Mouse (Mus musculus) lung, postnatal 4 days (tissue): ENCODE results near the gene Ksr2.

Experiments
- DNase-seq, 2 experiments: peaks; one replicate each; pipeline ENCODE4 v3.0.0; 2021

Ksr2 gene

DNA sequence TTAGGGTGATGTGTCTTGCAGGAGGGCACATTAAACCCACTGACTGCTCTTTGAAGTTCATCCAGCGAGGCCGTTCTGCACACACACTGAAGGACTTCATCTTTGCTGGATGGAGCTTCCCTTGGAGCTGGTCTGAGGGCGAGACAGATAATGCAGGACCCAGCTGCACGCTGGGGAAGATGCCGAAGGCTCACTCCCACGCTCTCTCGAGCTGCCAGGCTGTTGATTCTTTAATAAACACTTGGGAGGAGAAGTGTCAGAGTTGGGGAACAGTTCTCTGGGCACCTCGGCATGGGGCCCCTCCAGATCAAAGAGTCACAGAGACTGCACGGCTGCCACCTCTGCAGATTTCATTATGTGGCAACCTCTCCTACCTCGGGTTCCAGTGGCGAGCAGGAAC, 280.8 kb downstream of the Ksr2 start:
- DNase-seq = peak; percentile 10 to 28

DNA sequence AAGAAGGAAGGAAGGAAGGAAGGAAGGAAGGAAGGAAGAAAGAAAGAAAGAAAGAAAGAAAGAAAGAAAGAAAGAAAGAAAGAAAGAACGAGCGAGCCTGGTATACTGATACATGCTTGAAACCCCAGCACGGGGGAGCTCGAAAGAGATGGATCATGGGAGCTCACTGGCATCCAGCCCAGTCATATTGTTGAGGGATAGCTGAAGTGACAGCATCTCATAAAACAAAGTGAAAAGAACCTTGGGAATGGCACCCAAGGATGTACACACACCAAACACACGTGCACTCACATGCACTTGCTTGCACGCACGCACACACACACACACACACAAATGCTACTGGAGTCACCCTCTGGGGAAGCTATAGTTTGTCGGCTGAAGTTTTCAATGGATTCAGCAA, 282.6 kb downstream of the Ksr2 start:
- DNase-seq = no peak

DNA sequence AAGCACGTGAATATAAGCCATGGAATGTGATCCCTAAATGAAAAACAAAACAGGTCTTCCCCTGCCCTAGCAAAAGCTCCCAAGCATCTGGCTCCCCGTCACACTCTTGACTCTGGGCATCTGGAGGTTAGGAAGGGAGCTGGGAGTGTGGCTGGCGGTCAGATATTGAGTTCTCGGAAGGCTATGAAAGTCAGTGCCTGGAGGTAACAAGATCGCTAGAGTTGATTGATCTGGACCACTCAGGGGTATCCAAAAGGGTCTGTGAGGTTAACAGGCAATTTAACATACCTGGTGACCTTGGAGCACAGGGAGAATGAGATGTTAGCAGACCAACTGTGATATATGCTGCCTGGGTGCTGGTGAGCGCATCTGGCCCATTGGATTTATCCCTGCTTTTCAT, 283.8 kb downstream of the Ksr2 start:
- DNase-seq = no peak

DNA sequence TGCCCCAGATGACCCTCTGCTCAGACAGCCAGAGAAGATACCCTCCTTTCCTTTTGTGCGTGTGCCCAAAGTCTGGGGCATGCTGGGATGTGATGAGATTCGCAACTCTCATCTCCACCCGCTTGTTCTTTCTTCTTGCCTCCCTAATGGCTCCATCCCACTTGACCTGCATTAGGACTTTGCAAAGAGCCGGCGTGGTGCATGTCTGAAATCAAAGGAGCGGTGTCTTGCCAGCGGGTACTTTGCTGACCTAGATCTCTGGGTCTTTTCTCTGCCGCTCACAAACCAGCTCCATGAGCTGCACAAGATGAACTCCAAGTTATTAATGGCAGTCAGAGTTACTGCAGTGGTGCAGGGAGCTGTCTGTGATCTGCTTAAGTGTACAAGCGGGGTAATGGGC, 290.6 kb downstream of the Ksr2 start:
- DNase-seq = no peak

DNA sequence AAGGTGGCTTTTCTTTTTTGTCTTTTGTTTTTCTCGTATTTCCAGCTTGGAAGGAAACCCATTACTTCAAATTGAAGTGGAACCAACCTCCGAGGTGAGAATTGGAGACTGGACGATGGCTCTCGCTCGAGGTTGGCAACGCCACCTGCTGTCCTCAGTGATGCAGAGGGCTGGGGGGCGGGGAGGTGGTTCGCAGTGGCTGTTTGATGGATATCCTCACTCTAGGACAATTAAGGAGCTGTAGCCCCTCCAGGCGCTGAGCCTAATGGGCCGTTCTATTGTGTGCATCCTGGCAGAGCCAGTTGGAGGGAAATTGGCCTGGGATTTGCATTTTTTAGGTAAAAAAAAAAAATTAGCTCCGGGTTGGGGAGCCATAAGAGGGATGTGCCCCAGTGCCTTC, 292.8 kb downstream of the Ksr2 start:
- DNase-seq = no peak

DNA sequence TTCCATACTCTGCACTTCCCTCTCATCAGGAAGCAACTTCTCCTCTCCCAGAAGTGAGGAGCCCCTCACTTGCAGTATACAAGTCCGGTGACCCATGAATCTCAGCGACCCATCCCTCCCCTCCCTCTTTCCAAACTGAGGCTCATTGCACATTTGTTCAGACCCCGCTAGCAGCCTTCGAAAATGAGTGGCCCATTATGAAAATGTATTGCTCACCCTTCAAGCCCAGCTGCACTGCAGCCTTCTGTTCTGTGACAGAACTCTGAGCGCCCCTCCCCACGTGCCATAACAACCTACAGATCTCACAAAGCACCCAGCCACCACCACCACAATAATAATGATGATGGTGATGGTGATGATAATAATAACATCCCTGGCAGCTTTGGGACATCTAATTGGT, 295.5 kb downstream of the Ksr2 start:
- no peak for DNase-seq

DNA sequence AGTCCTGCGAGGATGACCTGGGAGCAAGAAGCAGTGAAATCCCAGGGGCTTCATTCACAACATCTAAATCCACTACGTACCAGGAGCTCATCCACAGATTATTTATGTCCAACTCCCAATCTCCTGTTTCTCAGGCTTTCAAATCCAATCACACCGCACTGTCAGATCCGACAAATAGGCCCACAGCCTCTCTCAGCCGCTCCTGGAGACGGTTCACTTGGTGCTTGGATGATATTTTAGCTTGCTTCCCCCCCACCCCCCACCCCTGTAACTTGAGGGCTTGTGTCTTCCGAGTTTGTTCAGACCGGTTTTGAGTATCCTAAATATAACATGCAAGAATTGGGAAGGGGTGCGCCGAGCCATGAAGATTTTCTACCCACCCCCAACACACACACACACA, 297.8 kb downstream of the Ksr2 start:
- no peak for DNase-seq

DNA sequence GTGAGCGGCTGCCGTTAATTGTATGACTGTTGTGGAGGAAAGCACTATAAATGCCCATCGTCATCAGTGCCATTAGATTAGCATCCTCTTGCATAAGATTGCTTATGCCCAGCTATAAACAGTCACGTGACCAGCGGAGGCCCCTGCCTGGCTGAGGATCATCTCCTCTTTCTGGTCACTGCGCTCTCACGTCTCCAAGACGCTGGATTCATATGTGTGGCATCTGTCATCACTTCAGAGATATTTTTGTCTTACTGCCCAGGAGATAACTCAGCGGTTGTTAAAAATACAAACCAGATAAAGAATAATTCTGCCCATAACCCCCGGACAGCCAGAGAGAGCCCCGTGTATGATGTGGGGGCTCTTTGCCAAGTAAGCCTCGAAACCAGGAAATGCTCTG, 298.4 kb downstream of the Ksr2 start:
- DNase-seq = peak; percentile 54 to 82

DNA sequence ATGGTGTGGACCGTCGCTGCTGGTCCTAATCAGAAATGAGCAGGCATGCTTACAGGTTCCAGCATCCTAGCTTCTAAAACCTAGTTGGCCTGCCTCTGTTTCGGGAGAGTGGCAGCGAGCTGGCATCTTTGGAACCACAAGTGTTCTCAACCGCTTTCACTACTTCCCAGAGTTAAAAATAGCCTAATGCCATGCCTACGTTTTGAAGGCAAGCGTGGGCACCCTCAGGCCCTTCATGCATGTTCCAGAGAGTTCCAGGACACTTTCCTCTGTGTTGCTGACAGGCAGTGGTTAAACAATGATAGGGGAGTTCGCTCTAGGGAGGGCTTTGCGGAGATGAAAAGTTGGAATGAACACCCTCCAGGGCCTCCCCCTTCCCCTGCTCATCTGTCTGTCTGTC, 303.3 kb downstream of the Ksr2 start:
- DNase-seq = no peak

DNA sequence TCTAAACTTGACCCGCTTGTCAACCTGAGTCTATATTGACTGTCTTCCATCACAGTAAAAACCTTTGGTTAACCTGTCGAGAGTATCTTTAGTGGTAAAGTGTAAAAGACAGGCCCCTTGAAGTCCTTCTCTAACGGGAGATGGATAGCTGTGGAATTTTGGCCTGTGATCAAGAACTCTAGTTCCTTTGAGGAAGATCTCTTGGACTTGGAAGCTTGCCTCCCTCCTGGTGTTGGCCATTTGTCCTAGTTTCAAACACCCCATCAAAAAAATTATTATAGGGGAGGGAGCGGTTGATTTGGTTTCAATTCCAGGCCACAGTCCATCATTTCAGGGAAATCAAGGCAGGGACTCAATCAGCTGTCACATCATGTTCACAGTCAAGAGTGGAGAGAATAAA, 309.5 kb downstream of the Ksr2 start:
- no peak for DNase-seq

DNA sequence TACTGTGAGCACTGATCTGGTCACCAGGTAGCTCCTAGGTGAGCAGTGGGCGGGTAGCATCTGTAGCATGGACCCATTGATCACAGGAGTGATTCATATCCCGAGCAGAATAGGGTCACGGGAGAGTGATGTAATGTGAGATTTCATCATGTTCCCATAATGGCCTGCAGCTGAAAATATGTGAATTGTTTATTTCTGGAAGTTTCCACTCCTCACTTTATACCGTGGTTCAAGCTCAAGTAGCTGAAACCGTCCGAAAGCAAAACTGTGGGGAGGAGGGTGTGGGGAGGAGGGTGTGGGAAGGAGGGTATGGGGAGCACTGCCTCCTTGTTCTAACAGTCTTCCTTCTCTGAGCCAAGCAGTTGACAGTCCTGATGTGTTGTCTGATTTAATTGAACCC, 312.7 kb downstream of the Ksr2 start:
- no peak for DNase-seq

DNA sequence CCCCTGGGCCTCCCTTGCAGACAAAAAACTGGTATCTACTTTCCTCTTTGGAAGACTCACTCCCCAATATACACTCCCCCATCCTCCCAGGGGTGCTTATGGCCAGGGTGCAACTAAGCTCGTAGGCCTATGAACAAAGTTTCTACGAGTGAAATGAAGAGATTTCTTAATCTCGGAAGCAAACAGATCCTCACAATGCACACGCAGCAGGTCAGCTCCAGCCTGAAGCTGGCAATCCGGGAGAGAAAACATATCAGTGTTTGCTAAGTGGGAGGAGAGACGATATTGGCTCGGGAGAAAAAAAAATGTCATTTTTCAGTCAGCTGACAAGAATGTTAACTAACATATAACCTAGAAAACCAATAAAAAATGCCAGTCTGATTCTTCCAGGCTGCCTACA, 313.3 kb downstream of the Ksr2 start:
- no peak for DNase-seq

DNA sequence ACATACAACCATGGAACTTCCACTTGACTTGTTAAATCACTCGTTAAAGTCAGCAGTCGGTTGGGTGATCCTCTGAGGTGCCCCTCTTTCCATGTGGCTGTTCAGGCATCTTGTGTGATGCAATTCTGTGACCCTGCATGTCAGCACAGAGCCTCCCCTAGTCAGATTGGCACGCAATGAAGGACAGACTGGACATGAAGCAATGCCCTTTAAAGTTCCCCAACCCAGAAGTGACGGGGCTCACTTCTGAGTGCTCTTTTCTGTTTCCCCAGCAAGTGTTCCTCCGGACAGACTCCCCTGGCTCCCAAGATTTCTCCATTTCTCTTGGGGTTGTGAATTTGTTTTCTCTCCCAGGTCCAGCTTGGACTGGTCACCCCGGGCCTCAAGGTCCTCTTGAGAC, 317.5 kb downstream of the Ksr2 start:
- DNase-seq = no peak

DNA sequence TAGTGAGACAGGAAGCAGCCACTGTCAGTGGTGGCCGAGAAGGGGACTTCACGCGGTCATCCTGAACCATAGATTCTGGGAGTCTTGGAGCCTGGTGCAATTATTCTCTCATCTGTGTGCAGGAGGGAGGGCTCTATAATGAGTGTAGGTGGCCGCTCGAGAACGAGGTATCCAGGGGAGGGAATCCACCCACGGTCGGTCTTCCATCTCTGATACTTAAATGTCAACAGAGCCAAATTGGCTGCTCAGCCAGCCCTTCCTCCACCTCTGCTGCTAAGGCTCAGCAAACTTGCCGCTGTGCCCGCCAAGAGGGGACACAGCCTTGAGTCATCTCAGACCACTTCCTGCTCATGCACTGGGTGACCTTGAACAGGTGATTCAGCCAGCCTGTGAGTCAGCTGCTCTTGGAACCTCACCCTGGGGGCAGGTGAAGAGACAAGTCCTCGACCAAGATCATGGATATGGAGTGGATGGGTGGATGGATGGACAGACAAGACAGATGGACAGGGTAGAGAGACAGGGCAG, 330.9 kb downstream of the Ksr2 start:
- DNase-seq = no peak

DNA sequence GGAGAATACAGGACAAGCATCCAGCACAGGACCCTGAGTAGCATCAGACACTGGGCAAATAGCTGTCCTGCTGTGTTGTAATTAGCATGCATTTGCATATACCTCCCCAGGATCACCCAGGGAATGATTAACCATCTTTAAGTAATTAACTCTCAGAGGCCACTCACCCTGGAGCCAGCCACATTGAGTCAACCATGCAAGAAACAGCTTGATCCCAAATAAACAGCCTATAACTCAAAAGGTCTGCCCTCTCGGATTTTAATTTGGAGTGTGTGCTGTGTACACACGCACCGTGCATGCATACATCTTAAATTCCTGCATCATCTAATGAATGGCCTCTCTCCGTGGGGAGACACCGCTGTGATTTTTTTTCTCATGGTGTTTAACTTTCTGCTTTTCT, 335.6 kb downstream of the Ksr2 start:
- DNase-seq = no peak

DNA sequence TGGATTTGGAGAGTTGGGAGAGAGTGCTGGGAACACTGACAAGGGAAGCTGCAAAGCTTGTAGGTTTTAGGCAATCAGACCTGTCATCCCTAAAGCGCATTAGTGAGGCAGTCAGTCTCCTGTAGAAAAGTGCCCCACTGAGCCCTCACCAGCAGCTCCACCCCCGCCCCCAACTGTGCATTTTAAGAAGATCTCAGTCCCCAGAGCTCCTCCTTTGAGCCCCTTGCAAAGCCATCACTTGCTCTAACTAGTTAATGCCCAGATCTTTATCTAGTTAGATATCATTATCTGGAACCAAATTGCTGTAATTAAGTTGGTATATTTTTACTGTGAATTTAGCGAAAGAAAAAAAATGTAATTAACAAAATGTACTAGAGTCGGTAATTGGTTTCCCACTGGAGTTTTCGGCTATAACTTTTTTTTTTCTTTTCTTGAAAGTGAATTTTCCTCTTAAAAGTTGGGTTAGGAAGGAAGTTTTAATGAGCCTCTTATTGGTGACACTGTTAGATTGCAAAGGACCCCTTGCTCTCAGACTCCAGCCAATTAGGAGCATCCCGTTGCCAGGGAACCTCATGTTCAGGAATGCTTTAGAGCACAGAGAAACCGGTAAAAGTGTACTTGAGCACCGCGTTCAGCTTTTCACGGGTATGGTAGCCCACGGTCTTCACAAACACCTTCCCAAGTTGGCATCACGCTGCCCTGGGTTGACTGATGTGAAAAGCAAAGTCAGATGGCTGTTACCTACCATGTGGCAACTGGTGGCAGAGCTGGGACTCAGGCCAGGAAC, 344.1 kb downstream of the Ksr2 start:
- no peak for DNase-seq

DNA sequence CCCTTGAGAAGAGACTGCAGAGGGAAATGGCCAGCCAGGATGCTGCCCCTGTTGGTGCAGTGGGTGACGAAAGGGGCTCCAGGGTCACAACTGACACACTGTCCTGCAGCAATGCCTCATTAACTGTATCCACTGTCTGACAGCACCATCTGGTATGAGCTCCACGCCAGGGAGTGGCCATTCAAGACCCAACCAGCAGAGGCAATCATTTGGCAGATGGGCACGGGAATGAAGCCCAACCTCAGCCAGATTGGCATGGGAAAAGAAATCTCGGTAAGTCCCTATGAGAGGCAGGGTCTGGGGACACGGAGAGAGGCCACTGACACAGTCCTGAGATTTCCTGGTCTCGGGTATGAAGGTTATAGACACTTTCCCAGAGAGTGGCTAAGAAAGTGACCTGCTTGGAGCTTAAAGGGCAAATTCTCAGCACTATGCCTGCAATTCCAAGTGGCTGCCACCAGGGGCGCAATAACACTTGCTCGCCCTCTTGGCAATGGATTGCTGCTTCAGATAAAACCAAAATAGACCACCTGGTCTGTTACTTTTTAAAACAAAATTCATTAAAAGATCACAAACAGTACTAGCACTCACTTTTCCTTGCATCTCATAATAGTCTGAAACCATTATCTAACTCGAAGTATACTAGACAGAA, 347.5 kb downstream of the Ksr2 start:
- no peak for DNase-seq

DNA sequence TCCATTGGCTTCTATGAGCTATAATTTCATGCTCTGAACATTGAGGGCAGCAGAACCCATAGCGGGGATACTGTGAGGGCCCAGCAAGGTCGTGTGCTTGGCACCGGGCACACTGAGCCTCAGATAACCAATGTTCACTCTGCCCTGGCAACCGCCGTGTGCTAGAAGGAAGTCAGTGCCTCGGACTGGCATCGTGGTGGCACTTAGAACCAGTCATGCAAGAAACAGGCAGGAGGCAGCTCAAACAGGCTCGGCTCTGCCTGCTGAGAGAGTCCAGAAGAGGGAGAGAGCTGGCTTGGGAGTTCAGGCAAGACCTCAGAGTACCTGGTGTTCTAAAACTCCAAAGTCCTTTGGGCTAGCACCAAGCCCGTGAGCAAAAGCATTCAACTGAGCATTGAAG, 350.7 kb downstream of the Ksr2 start:
- no peak for DNase-seq

DNA sequence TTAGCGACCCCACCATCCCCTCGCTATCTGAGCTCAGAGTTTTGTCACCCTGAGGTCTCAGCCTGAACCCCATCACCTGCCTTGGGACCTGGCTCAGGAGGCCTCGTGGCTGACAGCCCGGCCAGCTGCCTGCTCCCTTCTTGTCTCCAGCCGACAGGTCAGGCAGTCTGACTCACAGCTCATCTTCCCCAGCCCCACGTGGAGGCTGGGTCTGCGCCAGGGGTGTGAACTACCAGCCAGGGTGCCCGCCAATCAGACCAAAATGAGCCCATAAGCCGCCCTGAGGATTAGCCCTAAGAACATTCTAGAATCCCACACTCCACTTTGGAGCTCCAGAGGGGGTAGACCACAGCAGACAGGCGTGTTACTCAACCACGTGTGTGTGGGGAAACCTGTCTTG, 365.4 kb downstream of the Ksr2 start:
- peak in 1 of 2 experiments; percentile 19 for DNase-seq

DNA sequence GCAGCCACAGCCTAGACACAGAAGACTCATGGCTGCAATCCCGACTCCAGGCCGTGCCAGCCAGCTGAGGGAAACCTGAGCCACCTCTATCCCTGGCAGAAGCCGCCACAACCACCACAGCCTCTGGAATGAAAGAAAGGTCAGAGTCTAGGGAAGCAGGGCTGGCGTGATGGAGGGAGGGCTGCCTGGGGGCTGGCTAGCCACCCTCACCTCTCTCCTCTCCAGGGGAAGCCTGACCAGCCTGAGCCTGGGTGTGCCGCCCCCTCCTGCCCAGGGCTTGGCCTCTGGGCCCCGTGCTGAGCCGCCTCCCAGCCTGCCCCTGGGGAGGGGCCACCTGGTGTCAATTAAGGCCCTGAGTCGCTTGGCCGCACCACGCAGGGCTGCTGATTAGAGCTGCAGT, 366.9 kb downstream of the Ksr2 start, which contains the start of gene Nos1:
Nos1 (plus strand) TSS at position 352 of the 400 bp plus-strand sequence.
- DNase-seq = no peak

DNA sequence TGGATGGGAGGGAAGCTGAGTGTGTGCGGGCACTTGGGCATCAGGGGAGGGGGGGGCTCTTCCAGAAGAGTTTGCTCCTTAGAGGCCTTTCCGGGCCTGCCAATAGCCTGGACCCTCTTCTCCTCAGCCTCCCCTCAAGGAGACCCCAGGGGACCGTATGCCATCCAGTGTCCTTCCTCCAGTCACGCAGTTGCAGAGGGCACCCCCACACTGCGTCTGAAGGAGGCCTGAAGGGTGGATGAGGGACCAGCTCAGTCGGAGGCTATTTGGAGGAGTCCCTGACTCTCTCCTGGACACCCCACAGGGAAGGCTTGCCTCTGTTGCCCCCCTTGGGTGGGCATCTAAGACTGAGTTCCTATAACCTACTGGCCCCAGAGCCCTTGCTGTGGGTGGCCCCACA, 367.4 kb downstream of the Ksr2 start:
- no peak for DNase-seq

DNA sequence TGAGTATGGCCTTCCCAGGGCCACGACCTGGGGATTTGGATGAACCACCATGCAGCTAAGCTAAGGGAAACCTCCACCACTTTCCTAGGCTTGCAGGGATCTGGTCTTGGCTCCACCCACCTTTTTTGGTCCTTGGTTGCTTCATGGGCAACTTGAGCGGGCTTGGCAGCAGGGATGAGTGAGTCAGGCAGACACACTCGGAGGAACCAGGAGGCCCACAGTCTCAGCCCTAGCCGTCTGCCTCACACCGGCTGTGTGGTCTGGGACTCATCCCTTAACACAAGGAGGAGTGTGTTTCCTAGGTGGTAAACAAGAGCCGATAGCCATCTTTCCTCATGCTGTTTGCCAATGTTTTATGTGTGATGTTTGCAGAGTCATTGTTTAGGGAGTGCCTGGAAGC, 376.3 kb downstream of the Ksr2 start:
- no peak for DNase-seq

DNA sequence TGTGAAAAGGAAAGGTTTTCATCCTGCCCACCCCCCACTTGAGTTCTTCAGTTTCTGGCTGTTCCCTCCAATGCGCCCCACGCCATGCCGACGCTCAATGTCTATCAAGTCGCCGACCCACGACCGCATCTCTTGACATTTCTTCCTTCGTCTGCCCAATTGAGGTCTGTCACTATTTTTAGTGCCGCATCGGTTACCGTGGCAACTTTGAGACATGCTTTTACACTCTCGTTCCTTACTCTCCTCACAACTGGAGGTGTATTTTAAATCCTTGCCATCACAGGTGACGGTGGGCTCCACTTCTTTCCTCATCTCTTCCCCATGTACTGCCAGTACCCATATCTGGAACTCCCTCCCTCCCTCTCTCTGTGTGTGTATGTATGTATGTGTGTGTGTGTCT, 378.1 kb downstream of the Ksr2 start:
- no peak for DNase-seq

DNA sequence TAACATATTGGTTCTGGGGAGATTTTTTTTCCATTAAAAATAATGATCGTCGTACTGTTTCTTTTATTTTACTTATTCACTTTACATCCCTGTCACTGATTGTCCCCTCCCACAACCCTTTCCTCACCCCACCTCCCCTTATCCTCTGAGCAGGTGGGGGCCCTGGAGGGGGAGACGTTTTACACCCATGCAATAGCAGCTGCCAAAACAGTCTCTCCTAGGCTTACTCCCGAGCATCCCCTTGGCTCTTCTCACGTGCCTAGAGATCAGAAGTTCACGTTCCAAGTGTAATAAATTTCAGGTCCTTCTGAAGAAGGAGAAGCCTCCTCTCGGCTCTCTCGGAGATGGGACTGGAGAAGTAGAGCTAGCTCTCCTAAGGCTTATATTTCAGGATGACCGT, 387.0 kb downstream of the Ksr2 start:
- no peak for DNase-seq

DNA sequence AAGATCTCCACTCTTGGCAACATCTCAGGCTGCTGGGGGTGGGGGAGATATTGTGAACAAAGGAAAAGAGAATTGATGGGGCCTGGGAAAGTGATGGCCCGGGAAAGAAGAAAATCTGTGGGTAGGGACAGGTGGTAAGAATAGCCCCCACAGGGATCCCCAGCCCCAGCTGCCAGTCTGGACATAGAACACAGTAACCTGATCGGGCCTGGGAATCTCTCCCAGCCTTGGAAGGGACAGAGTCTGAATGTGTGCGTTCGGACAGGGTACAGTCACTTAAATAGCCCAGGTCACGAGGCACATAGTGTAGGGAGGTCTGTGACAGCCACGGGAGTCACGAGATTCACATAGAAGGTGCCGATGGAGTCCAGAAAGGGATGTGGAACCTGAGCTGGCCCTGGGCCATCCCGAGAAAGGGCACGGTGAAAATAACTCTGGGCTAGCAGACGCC, 388.3 kb downstream of the Ksr2 start:
- DNase-seq = no peak
